Mouse (Mus musculus): ENCODE measurements around the gene Asz1.

GRCm38 (mm10) chr6:18057899-18058298 lies 51.0 kb downstream of the Asz1 start:
- TF ChIP-seq CTCF (conservative IDR thresholded peaks at IDR 0.05; ENCODE audit: insufficient read depth, insufficient read length, low read depth, low read length) (no peak), POLR2A (IDR thresholded peaks at IDR 0.05; ENCODE audit: low read depth, low read length) (no peak)
